Mouse (Mus musculus): Measurements from ENCODE around the gene Kif21a. TPM values are rescaled to one million over a fixed set of nuclear protein-coding genes. Genes with fewer than 3 reads are reported as not detected.
A peak's percentile ranks its signal among the peaks of the same experiment; 100 is the strongest.

Gene Kif21a
- 26.7 and 26.8 TPM in 2 replicates for polyA plus RNA-seq (2016; fragmentation: Nextera tagmentation; extraction: Ambion mirVana)

DNA sequence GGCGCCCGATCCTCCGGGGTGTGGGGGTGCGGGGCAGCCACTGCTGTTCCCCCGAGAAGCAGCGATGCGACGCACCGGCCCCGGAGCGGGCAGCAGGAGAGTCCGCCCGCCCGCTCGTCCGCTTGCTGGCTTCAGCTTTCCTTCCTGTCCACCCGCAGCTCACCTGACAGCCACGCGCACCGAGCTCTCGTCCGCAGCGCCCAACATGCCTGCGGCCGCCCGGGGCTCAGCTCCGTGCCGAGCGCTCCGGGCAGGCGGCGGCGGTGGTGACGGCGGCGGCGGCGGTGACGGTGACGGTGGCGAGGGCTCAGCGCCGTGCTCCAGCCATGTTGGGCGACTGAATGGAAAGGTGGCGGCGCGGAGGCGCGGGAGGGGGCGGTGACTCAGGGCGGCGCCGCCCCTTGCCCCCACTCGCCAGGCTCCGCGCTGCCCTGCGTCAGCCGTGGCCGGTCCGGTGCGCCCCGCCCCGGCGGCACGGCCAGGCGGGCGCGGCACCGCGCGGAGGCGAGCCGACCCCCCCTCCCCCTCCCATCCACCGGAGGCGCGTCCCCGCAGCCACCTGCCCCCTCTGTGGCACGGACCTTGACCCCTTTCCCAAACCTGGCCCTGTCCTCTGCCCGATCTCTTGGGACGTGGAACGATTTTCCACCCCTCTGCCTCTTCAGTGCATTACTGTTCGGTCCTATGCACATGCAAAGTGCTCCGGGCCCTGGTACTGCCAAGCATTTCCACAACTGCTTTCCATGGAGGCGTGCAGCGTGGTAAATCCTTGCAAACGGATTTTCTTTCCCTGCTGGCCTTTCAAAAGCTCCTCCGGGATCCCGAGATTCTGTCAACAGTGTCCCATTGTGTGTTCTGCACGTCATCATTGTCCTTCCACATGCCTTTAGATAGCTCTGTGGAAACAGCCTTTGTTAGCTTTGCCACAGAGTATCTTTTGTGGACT is at the start of gene Kif21a:
TSS of gene Kif21a (minus strand) at position 453 of the 946 bp plus-strand sequence.
- under 1% methylated on average over 87 of the region's 89 CpGs for WGBS
- H3K27me3 ChIP-seq (ENCODE audit: poor library complexity, severe bottlenecking) = no peaks in the 10 kb centered on the region
- peaks cover 4% of the 10 kb centered on the region for H3K36me3 ChIP-seq (replicated peaks)
- peak; percentile 78 for DNase-seq (ENCODE audit: extremely low spot score, low spot score)
- H3K9me3 ChIP-seq = no peaks in the 10 kb centered on the region
- peaks cover 74% of the 10 kb centered on the region for H3K4me1 ChIP-seq
- peak within 1 kb of the TSS; percentile 96 for H3K4me3 ChIP-seq
- H3K27ac ChIP-seq = peak within 1 kb of the TSS; percentile 98

DNA sequence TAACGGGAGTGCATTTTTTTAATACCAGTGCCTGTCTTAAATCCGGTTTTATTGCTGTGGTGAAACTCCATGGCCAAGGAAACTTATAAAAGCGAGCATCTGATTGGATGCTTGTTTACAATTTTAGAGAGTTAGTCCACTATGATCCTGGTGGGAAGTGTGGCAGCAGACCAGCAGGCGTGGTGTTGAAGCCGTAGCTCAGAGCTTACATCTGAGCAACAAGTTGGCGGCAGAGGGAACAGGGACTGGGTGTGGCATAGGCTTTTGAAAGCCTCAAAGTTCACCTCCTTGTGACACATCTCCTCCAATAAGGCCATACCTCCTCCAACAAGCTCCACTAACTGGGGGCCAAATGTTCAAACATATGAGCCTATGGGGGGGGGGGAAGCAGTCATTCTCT is 46.9 kb upstream of the Kif21a start:
- Histone ChIP-seq H3K9me3 (no peaks in the 10 kb centered on the region), H3K36me3 (replicated peaks) (no peaks in the 10 kb centered on the region), H3K4me3 (no peak overlapping the region), H3K27me3 (ENCODE audit: poor library complexity, severe bottlenecking) (no peaks in the 10 kb centered on the region), H3K4me1 (peaks cover 16% of the 10 kb centered on the region), H3K27ac (no peak overlapping the region)
- peak; percentile 11 for DNase-seq (ENCODE audit: extremely low spot score, low spot score)
- WGBS = 90% methylated on average over 6 of the region's 6 CpGs

GRCm38 (mm10) chr15:91089427-91089826 is 39.7 kb upstream of the Kif21a start:
- no peak overlapping the region for H3K4me3 ChIP-seq
- H3K4me1 ChIP-seq = peaks cover 26% of the 10 kb centered on the region
- WGBS = 84% methylated on average over 7 of the region's 7 CpGs
- no peak overlapping the region for H3K27ac ChIP-seq
- H3K27me3 ChIP-seq (ENCODE audit: poor library complexity, severe bottlenecking) = no peaks in the 10 kb centered on the region
- no peaks in the 10 kb centered on the region for H3K36me3 ChIP-seq (replicated peaks)
- no peak for DNase-seq (ENCODE audit: extremely low spot score, low spot score)
- peaks cover 7% of the 10 kb centered on the region; the same call in 1 of the 2 replicates for H3K9me3 ChIP-seq

- Histone ChIP-seq H3K4me1 (peaks cover 24% of the 10 kb centered on the region), H3K36me3 (replicated peaks) (no peaks in the 10 kb centered on the region), H3K9me3 (peaks cover 7% of the 10 kb centered on the region; the same call in 1 of the 2 replicates), H3K4me3 (no peak overlapping the region), H3K27ac (no peak overlapping the region), H3K27me3 (ENCODE audit: poor library complexity, severe bottlenecking) (no peaks in the 10 kb centered on the region)
- WGBS = 95% methylated on average over 12 of the region's 12 CpGs
- peak; percentile 11 for DNase-seq (ENCODE audit: extremely low spot score, low spot score)
Measured at GRCm38 (mm10) chr15:91088071-91088470, 38.3 kb upstream of the Kif21a start.

DNA sequence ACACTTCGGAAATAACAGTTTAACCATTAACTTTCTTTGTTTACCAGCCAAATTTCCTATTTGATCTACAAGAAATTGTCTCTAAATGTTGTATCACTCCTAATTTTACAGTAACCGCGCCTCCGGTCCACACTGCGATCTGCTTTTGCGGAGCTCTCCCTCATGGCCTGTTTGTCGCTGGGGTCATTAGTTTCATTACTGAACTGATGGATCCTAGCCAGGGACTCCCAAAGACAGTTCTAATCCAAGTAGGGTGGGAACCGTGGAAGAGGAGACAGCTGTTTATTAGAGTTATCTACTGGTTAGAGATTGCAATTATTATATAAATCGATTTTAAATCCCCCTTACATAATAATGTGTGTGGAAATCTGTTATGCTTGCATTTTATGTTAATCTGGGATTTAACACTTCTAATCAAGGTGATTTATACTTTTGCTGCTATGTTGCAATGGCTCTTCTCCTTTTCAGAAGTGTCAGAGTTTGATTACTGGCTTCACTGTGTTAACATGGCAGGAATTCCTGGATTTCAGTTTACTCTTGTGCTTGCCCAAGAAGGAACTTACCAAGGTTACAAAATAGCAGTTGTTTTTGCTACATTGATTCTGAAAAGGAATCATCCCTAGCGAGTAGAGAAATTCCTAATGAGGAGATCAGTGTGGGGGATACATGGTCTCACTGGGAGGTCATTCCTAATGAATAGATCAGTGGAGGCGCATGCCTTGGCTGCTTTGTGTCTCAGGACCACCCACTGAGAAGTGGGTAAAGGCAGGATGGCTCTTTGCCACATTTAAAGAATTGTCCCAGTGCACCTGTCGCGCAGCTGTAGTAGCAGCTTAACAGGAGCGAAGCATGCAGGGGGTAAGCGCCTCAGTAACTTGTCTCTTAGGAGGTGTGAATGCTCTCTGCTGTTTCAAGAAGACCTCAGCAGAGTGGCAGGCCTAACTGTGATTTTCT is 28.0 kb upstream of the Kif21a start:
- peaks cover 41% of the 10 kb centered on the region for H3K27me3 ChIP-seq (ENCODE audit: poor library complexity, severe bottlenecking)
- 24% methylated on average over 15 of the region's 15 CpGs for WGBS
- peak; percentile 60 for DNase-seq (ENCODE audit: extremely low spot score, low spot score)
- no peak overlapping the region for H3K4me3 ChIP-seq
- H3K36me3 ChIP-seq (replicated peaks) = no peaks in the 10 kb centered on the region
- H3K4me1 ChIP-seq = peaks cover 29% of the 10 kb centered on the region
- H3K9me3 ChIP-seq = no peaks in the 10 kb centered on the region; the same call in 1 of the 2 replicates
- H3K27ac ChIP-seq = peak overlapping the region; percentile 51; the same call in 1 of the 2 replicates

- Histone ChIP-seq H3K27ac (no peak overlapping the region), H3K9me3 (no peaks in the 10 kb centered on the region), H3K4me3 (no peak overlapping the region), H3K36me3 (replicated peaks) (no peaks in the 10 kb centered on the region), H3K4me1 (peaks cover 10% of the 10 kb centered on the region), H3K27me3 (ENCODE audit: poor library complexity, severe bottlenecking) (peaks cover 29% of the 10 kb centered on the region)
- WGBS = 90% methylated on average over 1 of the region's 1 CpGs
- DNase-seq (ENCODE audit: extremely low spot score, low spot score) = no peak
Measured at GRCm38 (mm10) chr15:91072440-91072839, 22.7 kb upstream of the Kif21a start.

GRCm38 (mm10) chr15:91064310-91064826 is 14.6 kb upstream of the Kif21a start:
- no peaks in the 10 kb centered on the region for H3K27me3 ChIP-seq (ENCODE audit: poor library complexity, severe bottlenecking)
- DNase-seq (ENCODE audit: extremely low spot score, low spot score) = no peak
- no peaks in the 10 kb centered on the region for H3K36me3 ChIP-seq (replicated peaks)
- H3K9me3 ChIP-seq = peaks cover 4% of the 10 kb centered on the region; the same call in 1 of the 2 replicates
- 91% methylated on average over 12 of the region's 12 CpGs for WGBS
- H3K4me3 ChIP-seq = no peak overlapping the region
- peaks cover 11% of the 10 kb centered on the region for H3K4me1 ChIP-seq
- H3K27ac ChIP-seq = no peak overlapping the region

GRCm38 (mm10) chr15:91063845-91064244 is 14.1 kb upstream of the Kif21a start:
- Histone ChIP-seq H3K4me1 (peaks cover 13% of the 10 kb centered on the region), H3K36me3 (replicated peaks) (no peaks in the 10 kb centered on the region), H3K9me3 (peaks cover 4% of the 10 kb centered on the region; the same call in 1 of the 2 replicates), H3K4me3 (no peak overlapping the region), H3K27me3 (ENCODE audit: poor library complexity, severe bottlenecking) (no peaks in the 10 kb centered on the region), H3K27ac (peak overlapping the region; percentile 69)
- 63% methylated on average over 7 of the region's 7 CpGs for WGBS
- DNase-seq (ENCODE audit: extremely low spot score, low spot score) = no peak

DNA sequence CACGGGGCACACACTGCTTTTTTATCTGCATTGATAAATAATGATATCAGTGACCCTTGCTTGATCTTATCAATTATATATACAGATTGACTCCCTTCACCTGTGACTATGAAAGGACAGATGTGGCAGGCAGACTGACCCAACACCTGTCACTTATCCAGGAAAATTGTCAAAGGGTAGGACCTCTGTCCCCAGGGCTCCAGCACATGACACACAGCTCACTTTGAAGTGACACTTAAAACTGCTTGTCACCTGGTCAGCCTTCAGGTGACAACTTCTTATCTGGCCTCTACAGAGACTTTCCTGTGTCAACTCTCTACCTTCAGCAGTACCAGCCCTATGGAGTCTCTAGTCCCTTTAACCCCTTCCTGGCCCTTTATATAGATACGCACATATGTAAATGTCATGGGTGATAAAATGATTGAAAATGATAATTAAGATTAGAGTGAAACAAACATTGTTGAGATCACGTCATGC is 7.2 kb upstream of the Kif21a start:
- 73% methylated on average over 3 of the region's 3 CpGs for WGBS
- H3K27ac ChIP-seq = peak overlapping the region; percentile 87

GRCm38 (mm10) chr15:91056176-91056865 is 6.6 kb upstream of the Kif21a start:
- DNase-seq (ENCODE audit: extremely low spot score, low spot score) = peak; percentile 75
- no peaks in the 10 kb centered on the region for H3K36me3 ChIP-seq (replicated peaks)
- H3K4me3 ChIP-seq = no peak overlapping the region
- H3K9me3 ChIP-seq = peaks cover 4% of the 10 kb centered on the region; the same call in 1 of the 2 replicates
- H3K27me3 ChIP-seq (ENCODE audit: poor library complexity, severe bottlenecking) = no peaks in the 10 kb centered on the region
- 45% methylated on average over 5 of the region's 5 CpGs for WGBS
- peaks cover 68% of the 10 kb centered on the region for H3K4me1 ChIP-seq
- H3K27ac ChIP-seq = peak overlapping the region; percentile 87

More for the DNA sequence above, 7.2 kb upstream of the Kif21a start:
- no peak overlapping the region for H3K4me3 ChIP-seq
- peaks cover 4% of the 10 kb centered on the region; the same call in 1 of the 2 replicates for H3K9me3 ChIP-seq
- no peaks in the 10 kb centered on the region for H3K36me3 ChIP-seq (replicated peaks)
- peaks cover 62% of the 10 kb centered on the region for H3K4me1 ChIP-seq
- no peak for DNase-seq (ENCODE audit: extremely low spot score, low spot score)
- no peaks in the 10 kb centered on the region for H3K27me3 ChIP-seq (ENCODE audit: poor library complexity, severe bottlenecking)

DNA sequence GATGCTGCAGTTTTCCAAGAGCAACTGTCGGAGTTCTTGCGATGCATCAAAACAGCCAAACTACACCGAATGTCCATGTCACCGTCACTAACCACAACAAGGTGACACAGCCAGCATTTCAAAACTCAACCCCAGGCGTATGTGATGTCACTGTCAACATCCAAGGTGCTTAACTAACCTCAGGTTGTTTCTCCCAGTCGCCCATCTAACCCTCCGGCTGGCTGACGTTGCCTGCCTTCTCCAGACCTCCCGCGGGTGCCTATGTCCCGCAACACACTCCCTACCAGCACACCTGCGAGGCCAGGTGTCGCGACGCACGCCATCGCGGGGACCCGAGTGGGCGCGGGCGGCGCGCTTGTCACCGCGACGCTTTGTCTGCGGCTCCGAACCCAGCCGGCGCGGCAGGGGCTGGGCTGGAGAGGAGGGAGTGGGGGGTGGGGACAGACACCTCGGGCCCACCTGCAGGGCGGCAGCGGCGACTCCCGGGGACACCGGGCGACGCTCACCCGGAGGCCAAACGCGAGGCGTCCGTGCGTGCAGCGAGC is 725 bp downstream of the Kif21a start:
- under 1% methylated on average over 47 of the region's 47 CpGs for WGBS
- peak overlapping the region; percentile 96 for H3K4me3 ChIP-seq
- H3K4me1 ChIP-seq = peaks cover 67% of the 10 kb centered on the region
- H3K36me3 ChIP-seq (replicated peaks) = peaks cover 11% of the 10 kb centered on the region
- peak; percentile 31 for DNase-seq (ENCODE audit: extremely low spot score, low spot score)
- no peaks in the 10 kb centered on the region for H3K27me3 ChIP-seq (ENCODE audit: poor library complexity, severe bottlenecking)
- peak overlapping the region; percentile 98 for H3K27ac ChIP-seq
- H3K9me3 ChIP-seq = no peaks in the 10 kb centered on the region

All from forebrain, embryonic 10.5 days (tissue).